Mouse (Mus musculus): ENCODE measurements around the gene Trim52.

- no peak for TF ChIP-seq CTCF (IDR thresholded peaks at IDR 0.05; ENCODE audit: control insufficient read depth, insufficient read depth, low read length)
- no peak for TF ChIP-seq POLR2A (IDR thresholded peaks at IDR 0.05; ENCODE audit: borderline replicate concordance, control insufficient read depth, low read depth, low read length)
Observed at GRCm38 (mm10) chr14:106119371-106119770, 13.4 kb downstream of the Trim52 start.
